Mouse (Mus musculus) Patski (cell line): Measurements from ENCODE around the gene Tmem86b. TPM values are rescaled to one million over a fixed set of nuclear protein-coding genes. Genes with fewer than 3 reads are reported as not detected.

Source experiments
- ATAC-seq: fragments of 100-300 bp; one replicate; pipeline ENCODE4 v1.8.0; 2021
- CTCF ChIA-PET: fragments of 350-600 bp; sonication (Branson Sonifier 250); formaldehyde crosslinking; loops from one replicate; lab custom pipeline; 2022; ENCODE audit warnings: inconsistent platforms; lab: Charles Lee
- POLR2A ChIA-PET: fragments of 350-600 bp; sonication (Branson Sonifier 250); formaldehyde crosslinking; loops from one replicate; lab custom pipeline; 2022; ENCODE audit warnings: antibody characterized with exemption, inconsistent platforms; lab: Charles Lee
- DNase-seq: peaks from one replicate; pipeline ENCODE4 v3.0.0-alpha.2; 2011; ENCODE audit warnings: low read depth, low spot score
- H3K27me3 ChIP-seq: fragments of 371-371 bp; one replicate; pipeline ENCODE4 v1.5.1; 2021
- CTCF ChIP-seq: fragments of 100-300 bp; IDR thresholded peaks from one replicate; pipeline ENCODE4 v1.5.1; 2021
- in situ Hi-C: fragments of 300-500 bp; cut with MboI; formaldehyde crosslinking; loops from 3 replicates; pipeline ENCODE4 v1.11.1; 2018; ENCODE audit warnings: low pct_unique_long_range_greater_than_20kb, mixed read lengths
- polyA plus RNA-seq: library from polyadenylated mRNA; unstranded; gene quantifications from one replicate; pipeline ENCODE4 v1.2.3, GENCODE M21; 2021

The Tmem86b gene
- polyA plus RNA-seq, 1 experiment from 2014 or later: 2.6 TPM

DNA sequence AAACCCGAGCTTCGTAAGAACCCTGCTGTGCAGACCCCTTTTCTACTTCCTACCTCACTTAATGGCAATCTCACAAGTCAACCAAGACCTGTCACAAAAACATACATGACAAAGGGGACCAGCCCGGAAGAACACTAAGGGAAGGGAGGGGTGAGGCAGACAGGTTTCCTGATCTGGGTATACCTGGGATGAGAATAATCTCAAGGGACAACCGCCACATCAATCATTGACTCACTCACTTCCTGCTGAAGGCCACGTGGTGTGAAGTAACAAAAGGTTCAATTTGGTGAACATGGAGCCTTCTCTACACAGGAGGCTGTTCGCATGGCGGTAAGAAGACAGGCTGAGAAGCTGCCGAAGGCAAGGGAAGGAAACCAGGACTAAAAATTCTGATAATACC, 20.4 kb upstream of the Tmem86b start:
- in situ Hi-C loops: no loop called here
- ATAC-seq (no peak), DNase-seq (no peak)
- ChIA-PET CTCF (no interaction called here), POLR2A (no interaction called here)
- H3K27me3 ChIP-seq: no peaks in the 10 kb centered on the region
- no peak for TF ChIP-seq CTCF

DNA sequence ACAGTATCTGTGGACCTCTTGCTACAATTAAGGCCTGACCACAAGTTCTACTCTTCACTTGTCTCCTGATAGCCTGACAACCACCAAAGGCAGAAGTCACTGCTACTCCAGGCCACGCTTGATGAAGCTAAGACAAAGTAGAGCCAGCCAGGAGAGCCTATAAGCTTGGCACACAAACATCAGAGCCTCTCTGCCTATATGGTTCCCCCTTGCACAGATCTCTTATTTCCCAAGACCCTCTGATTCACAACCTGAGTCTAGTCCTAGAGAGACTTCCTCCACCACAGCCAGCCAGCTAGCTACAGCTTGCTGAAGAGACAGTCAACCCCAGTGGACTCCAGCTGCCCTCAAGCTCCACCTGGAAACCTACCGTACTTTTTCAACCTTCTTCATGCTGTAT, 16.8 kb upstream of the Tmem86b start:
- in situ Hi-C loops: no loop called here
- no peak for TF ChIP-seq CTCF
- DNase-seq: no peak
- H3K27me3 ChIP-seq: no peaks in the 10 kb centered on the region
- no peak for ATAC-seq
- ChIA-PET CTCF (interaction anchor here (1.1 to 1.2 kb wide), 2 partner anchors 12 to 24 kb away, joined by 3 read pairs; no protein-coding TSS in a partner anchor), POLR2A (interaction anchor here (1.1 kb wide), 1 partner anchor 9 kb away, joined by 4 read pairs; no protein-coding TSS in a partner anchor)

DNA sequence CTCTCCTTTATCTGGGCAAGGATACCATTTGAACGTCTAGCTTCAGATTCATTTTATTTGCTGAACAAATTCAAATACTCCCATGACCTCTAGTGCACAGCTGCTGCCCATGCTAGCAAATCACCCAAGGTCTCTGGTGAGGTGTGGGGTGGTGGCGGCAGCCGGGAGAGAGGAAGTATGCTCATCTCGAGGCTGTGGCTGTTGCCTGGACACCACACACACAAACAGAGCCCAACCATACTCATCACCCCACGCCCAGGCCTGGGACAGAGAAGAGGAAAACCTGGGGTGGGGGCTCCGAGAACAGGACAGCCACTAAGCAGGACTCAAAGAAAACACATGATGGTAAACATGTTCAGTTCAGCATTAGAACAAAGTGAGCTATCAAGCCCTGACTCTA, 16.1 kb upstream of the Tmem86b start:
- DNase-seq (no peak), ATAC-seq (no peak)
- TF ChIP-seq CTCF: no peak
- in situ Hi-C loops: no loop called here
- no peaks in the 10 kb centered on the region for H3K27me3 ChIP-seq
- CTCF ChIA-PET: interaction anchor here (1.1 to 1.2 kb wide), 2 partner anchors 13 to 24 kb away, joined by 3 read pairs; no protein-coding TSS in a partner anchor
- POLR2A ChIA-PET: interaction anchor here (0.6 kb wide), 2 partner anchors 53 to 58 kb away, joined by 3 to 4 read pairs; no protein-coding TSS in a partner anchor

DNA sequence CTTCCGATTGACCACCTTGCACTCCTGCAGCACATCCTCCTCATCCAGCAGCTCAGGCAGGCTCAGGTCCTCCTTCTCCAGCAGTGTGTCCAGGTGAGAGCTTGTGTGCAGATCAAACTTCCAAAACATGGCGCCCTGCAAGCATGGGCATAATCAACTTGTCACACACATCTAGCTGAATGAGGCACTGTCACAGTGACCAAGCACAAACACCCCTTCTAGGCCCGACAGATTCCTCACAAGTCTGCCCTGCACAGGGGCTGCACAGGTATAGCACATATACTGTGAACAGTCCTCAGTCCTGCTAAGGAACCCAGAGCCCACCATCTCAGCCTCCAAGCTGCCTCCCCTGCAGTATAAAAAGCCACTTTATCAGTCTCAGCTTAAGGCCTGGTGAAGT, 15.6 kb upstream of the Tmem86b start:
- no peaks in the 10 kb centered on the region for H3K27me3 ChIP-seq
- no peak for TF ChIP-seq CTCF
- DNase-seq (no peak), ATAC-seq (no peak)
- POLR2A ChIA-PET: no interaction called here
- in situ Hi-C loops: no loop called here
- CTCF ChIA-PET: no interaction called here

DNA sequence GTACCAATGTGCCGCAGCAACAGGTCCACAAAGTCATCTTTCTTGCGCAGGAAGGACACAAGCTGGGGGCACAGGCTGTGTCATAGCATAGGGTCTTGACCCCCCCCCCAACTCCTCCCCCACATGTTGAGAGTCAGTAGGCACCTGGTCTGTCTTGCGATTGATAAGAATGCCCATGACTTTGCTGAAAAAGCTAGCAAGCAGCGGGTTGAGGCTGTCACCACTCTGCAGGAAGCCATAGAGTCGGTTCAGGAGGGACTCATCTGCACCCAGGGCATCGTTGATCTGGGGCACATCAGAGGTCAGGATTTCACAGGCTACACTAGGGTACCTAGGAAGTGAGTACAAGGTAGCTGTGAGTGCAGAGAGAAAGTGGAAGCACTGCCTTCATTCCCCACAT, 12.0 kb upstream of the Tmem86b start:
- POLR2A ChIA-PET: no interaction called here
- CTCF ChIA-PET: interaction anchor here (1.5 kb wide), 2 partner anchors 16 to 130 kb away, joined by 3 read pairs; no protein-coding TSS in a partner anchor
- TF ChIP-seq CTCF: no peak
- in situ Hi-C loops: no loop called here
- DNase-seq (no peak), ATAC-seq (no peak)
- no peaks in the 10 kb centered on the region for H3K27me3 ChIP-seq

DNA sequence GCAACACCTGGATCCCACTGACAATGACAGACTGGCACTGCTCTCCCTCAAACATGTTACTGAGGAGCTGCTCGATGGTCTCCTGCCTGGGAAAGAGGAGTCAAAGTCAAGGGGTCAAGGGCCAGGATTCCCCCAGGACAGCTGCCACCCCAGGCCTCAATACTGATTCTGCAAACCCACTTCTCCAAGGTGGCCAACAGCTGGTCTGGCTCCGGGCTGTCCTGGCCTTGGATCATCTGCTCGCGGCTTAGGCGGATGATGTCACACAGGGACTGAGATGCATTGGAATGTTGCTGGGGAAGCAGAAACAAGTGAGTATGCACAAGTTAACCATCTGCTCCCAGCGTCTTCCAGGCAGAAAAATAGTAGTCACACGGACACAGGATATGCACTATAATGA, 10.7 kb upstream of the Tmem86b start:
- CTCF ChIA-PET: interaction anchor here (1.3 to 1.4 kb wide), 2 partner anchors 10 to 18 kb away, joined by 3 read pairs; no protein-coding TSS in a partner anchor
- no peak for TF ChIP-seq CTCF
- no peaks in the 10 kb centered on the region for H3K27me3 ChIP-seq
- DNase-seq (no peak), ATAC-seq (no peak)
- POLR2A ChIA-PET: no interaction called here
- in situ Hi-C loops: no loop called here

DNA sequence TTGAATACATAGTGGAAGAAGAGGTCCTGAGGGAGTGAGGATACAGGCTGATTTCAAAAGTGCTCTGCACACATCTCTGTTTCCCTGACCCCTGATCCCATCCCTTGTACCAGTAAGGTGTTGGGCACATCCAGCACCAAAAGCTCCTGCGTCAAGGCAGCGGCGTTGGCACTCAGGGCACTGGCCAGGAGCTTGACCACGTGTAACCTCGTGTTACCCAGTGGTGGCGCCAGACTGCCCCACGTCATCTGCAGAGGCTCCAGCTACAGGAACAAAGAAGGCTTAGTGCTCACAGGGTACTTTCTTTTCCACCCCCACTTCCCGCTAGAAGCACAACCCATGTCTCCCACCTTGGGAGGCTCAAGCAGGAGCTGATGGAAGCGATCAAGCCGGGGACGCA, 9.9 kb upstream of the Tmem86b start:
- DNase-seq: no peak
- CTCF ChIA-PET: interaction anchor here (1.4 kb wide), 1 partner anchor 11 kb away, joined by 3 read pairs; no protein-coding TSS in a partner anchor
- POLR2A ChIA-PET: no interaction called here
- H3K27me3 ChIP-seq: no peaks in the 10 kb centered on the region
- no peak for ATAC-seq
- no peak for TF ChIP-seq CTCF
- in situ Hi-C loops: no loop called here

DNA sequence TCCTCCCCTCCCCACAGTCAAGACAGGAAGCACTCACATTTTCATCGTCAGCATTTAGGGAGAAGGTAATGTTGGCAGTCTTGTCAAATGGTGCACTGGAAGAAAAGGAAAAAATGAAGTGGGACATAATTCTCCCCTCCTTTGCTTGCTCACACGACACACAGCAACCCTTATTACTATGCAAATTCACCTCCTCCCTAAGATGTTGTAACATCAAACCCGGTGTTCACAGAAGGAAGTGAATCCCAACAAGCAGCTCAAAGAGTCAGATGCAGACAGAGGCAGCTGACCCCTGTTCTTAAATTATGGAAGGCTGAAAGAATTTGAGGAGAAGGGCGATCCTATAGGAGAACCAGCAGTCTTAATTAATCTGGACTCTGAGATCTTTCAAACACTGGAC, 5.0 kb upstream of the Tmem86b start:
- TF ChIP-seq CTCF: no peak
- in situ Hi-C loops: no loop called here
- DNase-seq: no peak

DNA sequence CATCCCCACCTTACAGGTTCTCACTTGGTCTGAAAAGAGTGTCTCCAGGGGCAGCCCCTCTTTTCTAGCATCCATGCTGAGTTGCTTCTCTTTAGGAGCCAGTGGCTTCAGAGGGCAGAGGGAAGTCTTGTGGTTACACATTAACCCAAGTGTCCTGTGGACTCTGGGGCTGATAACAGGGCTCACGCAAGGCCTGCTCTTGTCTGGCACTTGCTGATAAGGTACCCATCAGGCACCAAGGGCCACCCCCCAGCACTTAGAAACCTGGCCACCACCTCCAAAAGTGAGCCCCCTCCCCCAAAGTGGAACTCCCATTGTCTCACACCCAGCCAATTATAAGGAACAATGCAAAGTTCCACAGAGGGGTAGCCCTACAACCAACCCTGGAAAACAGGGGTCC, 1.0 kb downstream of the Tmem86b start:
- ChIA-PET CTCF (no interaction called here), POLR2A (no interaction called here)
- no peak for DNase-seq
- in situ Hi-C loops: no loop called here
- no peak for TF ChIP-seq CTCF
- no peaks in the 10 kb centered on the region for H3K27me3 ChIP-seq
- no peak for ATAC-seq

More for the DNA sequence above, 5.0 kb upstream of the Tmem86b start:
- ChIA-PET POLR2A (no interaction called here), CTCF (no interaction called here)
- no peak for ATAC-seq
- no peaks in the 10 kb centered on the region for H3K27me3 ChIP-seq

DNA sequence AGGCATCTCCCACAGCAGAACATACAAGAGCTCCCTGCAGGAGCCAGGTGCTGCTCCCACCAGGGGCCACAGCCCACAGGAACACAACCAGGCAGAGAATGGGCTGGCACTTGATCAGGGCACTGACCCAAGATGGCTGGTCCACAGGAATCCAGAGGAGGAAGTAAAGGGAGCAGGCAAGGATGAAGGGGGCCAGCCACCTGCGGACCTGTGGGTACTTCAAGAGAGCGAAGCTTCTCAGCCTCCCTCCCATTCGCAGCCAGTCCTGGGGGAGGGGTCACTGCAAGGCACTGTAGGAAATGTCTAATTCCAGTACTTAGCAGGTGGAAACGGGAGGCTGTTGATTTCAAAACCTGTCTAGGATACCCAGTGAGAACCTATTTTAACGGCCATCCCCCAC, 1.6 kb downstream of the Tmem86b start:
- in situ Hi-C loops: loop anchor here (10.0 kb wide), 1 partner anchor 175 kb away; no protein-coding TSS in a partner anchor
- DNase-seq (no peak), ATAC-seq (no peak)
- CTCF ChIA-PET: no interaction called here
- no peaks in the 10 kb centered on the region for H3K27me3 ChIP-seq
- no peak for TF ChIP-seq CTCF
- POLR2A ChIA-PET: no interaction called here

DNA sequence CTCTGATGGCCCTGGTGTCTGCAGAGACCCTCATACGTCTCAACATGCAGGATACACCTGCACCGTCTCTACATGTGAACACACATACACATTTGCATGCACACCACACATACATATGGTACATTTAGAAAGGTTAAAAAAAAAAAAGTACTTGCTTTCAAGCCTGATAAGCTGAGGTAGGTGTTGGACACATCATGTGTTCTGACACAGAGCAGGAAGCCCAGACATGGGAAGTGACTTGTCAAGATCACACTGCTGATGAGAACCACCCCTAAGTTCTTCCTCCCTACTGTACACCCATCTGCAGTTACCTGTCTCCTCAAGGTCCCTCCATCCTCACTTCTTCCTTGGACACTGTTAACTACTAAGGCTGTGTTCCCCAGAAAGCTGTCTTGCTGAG, 5.3 kb downstream of the Tmem86b start:
- POLR2A ChIA-PET: no interaction called here
- TF ChIP-seq CTCF: no peak
- in situ Hi-C loops: loop anchor here (10.0 kb wide), 1 partner anchor 179 kb away; no protein-coding TSS in a partner anchor
- no peaks in the 10 kb centered on the region for H3K27me3 ChIP-seq
- ATAC-seq (no peak), DNase-seq (no peak)
- CTCF ChIA-PET: no interaction called here

DNA sequence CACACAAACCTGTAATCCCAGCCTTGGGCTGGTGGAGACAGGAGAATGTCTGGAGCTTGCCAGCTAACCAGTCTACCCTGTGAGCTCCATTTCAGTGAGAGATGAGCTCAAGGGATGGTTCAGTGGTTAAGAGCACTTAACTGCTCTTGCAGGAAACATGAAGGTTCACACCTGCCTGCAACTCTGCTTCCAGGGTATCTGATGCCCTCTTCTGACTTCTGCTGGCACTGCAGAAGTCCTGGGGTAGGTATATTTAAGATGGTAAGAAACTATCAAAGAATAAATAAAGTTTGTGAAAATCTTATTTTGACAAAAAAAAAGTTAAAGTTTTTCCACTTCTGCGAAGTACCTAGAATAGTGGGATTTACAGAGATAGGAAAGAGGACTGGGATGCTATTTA, 6.9 kb downstream of the Tmem86b start:
- in situ Hi-C loops: loop anchor here (10.0 kb wide), 1 partner anchor 180 kb away; no protein-coding TSS in a partner anchor
- DNase-seq: no peak
- POLR2A ChIA-PET: interaction anchor here (0.7 kb wide), 1 partner anchor 21 kb away, joined by 3 read pairs; no protein-coding TSS in a partner anchor
- no peak for TF ChIP-seq CTCF
- CTCF ChIA-PET: interaction anchor here (1.1 to 1.2 kb wide), 2 partner anchors 9 to 168 kb away, joined by 3 to 4 read pairs; partner anchors contain the start of gene Rpl28
- H3K27me3 ChIP-seq: no peaks in the 10 kb centered on the region
- ATAC-seq: no peak
